Mouse (Mus musculus) liver, embryonic 12.5 days (tissue): ENCODE results near the gene Ptprm. TPM values are rescaled to one million over a fixed set of nuclear protein-coding genes. Genes with fewer than 3 reads are reported as not detected.

Source experiments
- ATAC-seq: fragments of 200-750 bp; cut with Nextera tagmentation; 2 replicates; pipeline ENCODE4 v1.8.0; 2017; ENCODE audit warnings: moderate number of reproducible peaks, mild to moderate bottlenecking, moderate library complexity
- H3K27ac ChIP-seq: fragments of 300-500 bp; sonication (generic); 2 replicates; pipeline ENCODE4 v1.5.1; 2016; ENCODE audit warnings: mild to moderate bottlenecking
- H3K27me3 ChIP-seq: fragments of 300-500 bp; sonication (generic); replicated peaks from 2 replicates; pipeline ENCODE4 v1.6.1; 2016; ENCODE audit warnings: mild to moderate bottlenecking, moderate library complexity
- H3K36me3 ChIP-seq: fragments of 300-500 bp; sonication (generic); 2 replicates; pipeline ENCODE4 v1.6.1; 2016; ENCODE audit warnings: mild to moderate bottlenecking, moderate library complexity
- H3K4me1 ChIP-seq: fragments of 300-500 bp; sonication (generic); 2 replicates; pipeline ENCODE4 v1.6.1; 2016
- H3K4me2 ChIP-seq: fragments of 300-500 bp; sonication (generic); 2 replicates; pipeline ENCODE4 v1.6.1; 2016; ENCODE audit warnings: mild to moderate bottlenecking, moderate library complexity
- H3K4me3 ChIP-seq: fragments of 300-500 bp; sonication (generic); 2 replicates; pipeline ENCODE4 v1.5.1; 2016; ENCODE audit warnings: mild to moderate bottlenecking, moderate library complexity
- H3K9ac ChIP-seq: fragments of 300-500 bp; sonication (generic); 2 replicates; pipeline ENCODE4 v1.6.1; 2016; ENCODE audit warnings: mild to moderate bottlenecking, moderate library complexity
- H3K9me3 ChIP-seq: fragments of 300-500 bp; sonication (generic); replicated peaks from 2 replicates; pipeline ENCODE4 v1.6.1; 2016; ENCODE audit warnings: mild to moderate bottlenecking, moderate library complexity
- WGBS: fragments of 180-500 bp; shearing (Covaris S2); methylation state at CpG from one replicate; pipeline ENCODE4 v1.1.7; 2016; ENCODE audit not compliant: insufficient replicate concordance; 5-methylcytosine and 5-hydroxymethylcytosine counted together
- polyA plus RNA-seq: library from polyadenylated mRNA; unstranded; fragments of >200 nt; fragmentation: Nextera tagmentation; extraction: Ambion mirVana; gene quantifications from 2 replicates; pipeline ENCODE4 v1.2.1, GENCODE M21; 2016

Gene Ptprm
- polyA plus RNA-seq, 1 experiment from 2014 or later, result 2.5 TPM

DNA sequence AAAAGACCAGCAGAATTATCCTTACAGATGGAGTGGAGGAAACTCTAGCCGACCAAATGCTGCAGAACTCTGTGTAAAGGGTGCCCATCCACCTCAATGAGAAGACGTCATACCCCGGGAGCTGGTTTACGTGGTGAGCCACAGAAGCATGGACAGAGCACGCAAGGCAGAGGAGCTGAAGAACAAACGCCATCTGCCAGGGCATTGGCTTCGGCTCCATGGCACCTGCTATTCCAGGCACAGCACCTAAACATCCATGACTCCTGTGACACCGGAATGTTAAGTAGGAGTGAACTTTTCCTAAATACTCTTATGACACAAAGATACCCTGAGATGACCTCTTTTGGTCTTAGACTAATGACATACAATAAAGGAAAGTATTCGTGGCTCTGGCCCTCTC lies 327.0 kb downstream of the Ptprm start:
- Histone ChIP-seq H3K4me3 (no peak overlapping the region), H3K9ac (no peak overlapping the region), H3K4me1 (no peaks in the 10 kb centered on the region), H3K4me2 (no peak overlapping the region), H3K27me3 (no peaks in the 10 kb centered on the region), H3K9me3 (no peaks in the 10 kb centered on the region), H3K36me3 (no peaks in the 10 kb centered on the region), H3K27ac (no peak overlapping the region)
- ATAC-seq, result no peak
- WGBS, result 75% methylated on average over 9 of the region's 9 CpGs

DNA sequence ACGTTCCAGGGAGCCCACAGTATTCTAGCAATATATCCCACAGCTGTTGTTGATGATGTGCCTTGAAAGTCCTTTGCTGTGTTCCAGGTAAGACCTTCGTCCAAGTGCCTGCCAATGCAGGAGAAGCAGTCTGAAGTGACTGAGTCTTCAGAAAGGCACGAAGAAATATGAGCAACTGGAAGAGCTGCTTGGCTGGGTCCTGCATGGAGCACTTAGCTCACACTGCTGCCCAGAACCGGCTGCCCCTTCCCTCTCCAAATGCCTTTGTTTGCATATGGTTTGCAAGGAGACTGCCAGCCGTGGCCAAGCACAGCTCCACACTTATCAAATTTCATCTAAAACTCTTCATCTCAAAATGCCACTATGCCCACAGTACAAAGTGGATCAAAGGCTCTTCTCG lies 337.8 kb downstream of the Ptprm start:
- Histone ChIP-seq H3K27me3 (no peaks in the 10 kb centered on the region), H3K36me3 (no peaks in the 10 kb centered on the region), H3K4me1 (no peaks in the 10 kb centered on the region), H3K9ac (no peak overlapping the region), H3K9me3 (no peaks in the 10 kb centered on the region), H3K4me3 (no peak overlapping the region), H3K4me2 (no peak overlapping the region), H3K27ac (no peak overlapping the region)
- 66% methylated on average over 6 of the region's 6 CpGs for WGBS
- ATAC-seq, result no peak

DNA sequence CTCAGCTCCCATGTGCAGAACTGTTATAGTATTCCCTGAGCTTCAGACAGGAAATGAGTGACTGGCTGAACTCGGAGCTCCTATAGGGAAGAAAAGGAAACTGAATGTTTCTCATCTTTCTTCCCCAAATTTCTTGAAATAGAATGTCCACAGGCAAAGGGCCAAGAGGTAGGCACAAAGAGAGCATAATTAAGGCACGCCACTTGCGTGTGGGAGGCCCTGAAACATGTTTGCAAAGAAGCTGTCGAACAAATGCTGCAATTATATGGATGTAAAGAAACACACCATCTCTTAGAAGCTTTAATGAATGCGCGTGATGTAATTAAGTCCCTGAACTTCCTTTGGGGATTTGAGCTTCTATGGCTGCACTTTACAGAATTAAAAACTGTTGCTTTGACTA lies 341.0 kb downstream of the Ptprm start:
- Histone ChIP-seq H3K36me3 (no peaks in the 10 kb centered on the region), H3K27me3 (no peaks in the 10 kb centered on the region), H3K9me3 (no peaks in the 10 kb centered on the region), H3K27ac (no peak overlapping the region), H3K4me3 (no peak overlapping the region), H3K9ac (no peak overlapping the region), H3K4me2 (no peak overlapping the region), H3K4me1 (no peaks in the 10 kb centered on the region)
- 74% methylated on average over 6 of the region's 6 CpGs for WGBS
- no peak for ATAC-seq

DNA sequence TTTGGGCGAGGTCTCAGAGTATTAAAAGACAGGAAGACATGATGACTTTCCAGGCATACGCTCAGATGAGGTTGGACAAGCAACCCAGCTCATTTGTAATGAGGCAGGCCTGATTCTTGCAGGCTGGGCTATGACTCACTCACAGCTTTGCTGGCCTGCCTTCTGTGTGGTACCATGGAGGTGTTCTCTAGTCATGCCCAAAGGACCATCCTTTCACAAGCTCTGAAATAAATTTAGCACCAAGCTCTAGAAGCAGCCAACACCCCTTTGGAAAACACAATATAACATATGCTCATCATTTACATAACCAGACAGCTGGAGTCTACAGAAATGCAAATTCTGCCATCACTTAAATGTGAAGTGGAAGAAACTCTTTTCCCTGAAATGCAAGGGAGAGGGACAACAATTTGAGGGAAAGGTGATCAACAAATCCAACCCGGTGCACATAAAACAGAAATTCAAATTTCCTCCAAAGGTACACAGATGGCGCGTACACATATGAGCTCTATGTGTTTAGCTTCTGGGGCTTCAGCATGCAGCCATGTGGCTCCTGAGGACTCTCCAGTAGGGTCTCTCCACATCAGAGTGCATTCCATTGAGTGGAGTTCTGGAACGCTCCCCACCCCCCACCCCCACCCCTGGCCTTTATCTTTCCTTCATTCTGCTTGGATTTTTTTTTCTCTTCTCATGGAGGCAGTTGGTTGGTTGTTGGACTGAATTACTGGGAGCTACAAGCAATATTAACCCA lies 342.2 kb downstream of the Ptprm start:
- 78% methylated on average over 6 of the region's 6 CpGs for WGBS
- H3K9me3 ChIP-seq, result no peaks in the 10 kb centered on the region
- H3K4me3 ChIP-seq, result no peak overlapping the region
- H3K4me1 ChIP-seq, result no peaks in the 10 kb centered on the region
- H3K9ac ChIP-seq, result no peak overlapping the region
- no peak overlapping the region for H3K27ac ChIP-seq
- no peak for ATAC-seq
- no peaks in the 10 kb centered on the region for H3K27me3 ChIP-seq
- H3K36me3 ChIP-seq, result no peaks in the 10 kb centered on the region
- H3K4me2 ChIP-seq, result no peak overlapping the region

DNA sequence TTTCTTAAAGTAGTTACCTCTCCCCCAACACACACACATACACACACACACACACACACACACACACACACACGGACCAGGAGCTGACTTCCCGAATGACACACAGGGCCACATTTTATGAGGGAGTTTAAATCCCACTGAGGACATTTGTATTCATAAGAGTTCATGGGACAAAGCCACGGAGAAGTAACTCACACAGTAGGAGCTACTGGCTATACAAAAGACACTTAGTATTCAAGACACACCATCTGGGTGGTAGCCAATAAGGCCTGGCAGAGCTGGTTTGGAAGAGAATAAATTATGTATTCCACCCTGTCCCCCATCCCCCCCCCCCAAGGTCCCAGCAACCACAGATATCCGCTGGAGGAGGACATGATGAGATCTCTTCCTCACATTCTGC lies 344.1 kb downstream of the Ptprm start:
- Histone ChIP-seq H3K4me3 (no peak overlapping the region), H3K4me1 (no peaks in the 10 kb centered on the region), H3K27me3 (no peaks in the 10 kb centered on the region), H3K9me3 (no peaks in the 10 kb centered on the region), H3K27ac (no peak overlapping the region), H3K4me2 (no peak overlapping the region), H3K9ac (no peak overlapping the region), H3K36me3 (no peaks in the 10 kb centered on the region)
- WGBS, result 72% methylated on average over 4 of the region's 4 CpGs
- no peak for ATAC-seq

DNA sequence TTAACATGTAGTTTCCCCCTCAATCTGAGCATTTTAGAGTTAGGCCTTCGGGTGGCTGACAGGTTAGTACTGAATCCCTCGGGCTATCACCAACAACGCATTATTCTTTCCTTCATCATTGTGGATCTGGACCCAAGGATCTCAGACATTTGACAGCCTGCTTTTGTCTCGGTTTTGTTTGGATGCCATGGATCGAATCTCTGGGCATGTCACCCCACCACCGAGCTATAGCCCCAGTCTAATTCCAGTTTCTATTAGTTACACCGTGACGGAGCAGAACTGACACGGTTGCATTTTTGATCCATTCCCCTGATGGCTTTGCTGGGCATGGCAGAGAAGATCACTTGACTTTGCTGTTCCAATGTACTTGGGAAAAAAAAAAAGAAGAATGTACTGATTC lies 346.1 kb downstream of the Ptprm start:
- no peak overlapping the region for H3K27ac ChIP-seq
- H3K4me1 ChIP-seq, result no peaks in the 10 kb centered on the region
- no peak overlapping the region for H3K4me2 ChIP-seq
- no peaks in the 10 kb centered on the region for H3K9me3 ChIP-seq
- H3K27me3 ChIP-seq, result no peaks in the 10 kb centered on the region
- H3K4me3 ChIP-seq, result no peak overlapping the region
- H3K9ac ChIP-seq, result no peak overlapping the region
- WGBS, result 77% methylated on average over 9 of the region's 9 CpGs
- no peak for ATAC-seq
- no peaks in the 10 kb centered on the region for H3K36me3 ChIP-seq

DNA sequence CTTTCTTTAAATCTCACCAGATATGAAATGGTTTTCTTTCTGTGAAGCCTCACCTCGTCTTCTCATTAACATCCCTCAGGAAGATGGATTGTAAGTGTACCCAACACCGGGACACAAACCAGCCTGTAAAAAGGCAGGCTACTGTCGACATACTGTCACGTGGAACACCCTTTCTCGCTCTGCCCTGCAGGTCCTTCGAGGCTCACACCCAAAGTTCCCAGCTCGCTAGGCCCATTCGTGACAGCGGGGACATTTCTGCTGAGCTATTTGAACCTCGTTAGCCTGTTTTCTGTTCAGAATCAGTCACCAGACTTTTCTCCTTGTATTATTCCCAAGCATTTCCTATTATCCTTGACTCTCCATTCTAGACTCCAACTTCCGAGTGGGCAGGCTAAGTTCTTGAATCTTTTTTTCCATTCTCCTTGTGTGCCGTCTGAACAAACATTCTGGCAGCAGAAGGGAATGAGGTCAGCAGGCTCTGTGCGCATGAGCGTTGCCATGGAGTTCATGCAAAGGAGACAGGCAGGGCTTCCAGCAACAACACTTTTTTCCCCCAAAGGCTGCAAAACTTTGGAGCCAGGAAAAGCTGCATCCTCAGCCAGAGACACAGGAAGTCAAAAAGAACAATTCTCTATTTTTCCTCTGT lies 347.4 kb downstream of the Ptprm start:
- no peak for ATAC-seq
- no peak overlapping the region for H3K4me2 ChIP-seq
- H3K9ac ChIP-seq, result no peak overlapping the region
- 75% methylated on average over 14 of the region's 14 CpGs for WGBS
- no peaks in the 10 kb centered on the region for H3K27me3 ChIP-seq
- H3K4me3 ChIP-seq, result no peak overlapping the region
- no peaks in the 10 kb centered on the region for H3K36me3 ChIP-seq
- no peak overlapping the region for H3K27ac ChIP-seq
- no peaks in the 10 kb centered on the region for H3K9me3 ChIP-seq
- H3K4me1 ChIP-seq, result no peaks in the 10 kb centered on the region

DNA sequence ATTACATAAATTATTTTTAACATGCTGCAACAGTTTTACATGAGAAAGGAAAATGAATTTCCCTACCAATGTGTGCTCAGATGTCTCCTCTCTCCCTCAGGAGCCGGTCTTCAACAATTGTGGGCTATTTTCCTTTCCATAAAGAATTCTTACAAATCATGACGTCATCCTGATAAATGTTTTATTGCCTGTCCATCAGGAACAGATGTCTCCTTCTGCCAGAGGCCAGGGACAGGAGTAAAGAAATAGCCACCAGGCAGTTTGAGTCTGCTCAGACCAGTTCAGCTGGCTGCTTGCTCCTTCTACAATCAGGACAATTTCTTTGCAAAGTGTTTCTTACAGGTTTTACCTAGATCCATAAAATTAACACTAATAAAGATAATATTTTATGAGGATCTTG lies 357.4 kb downstream of the Ptprm start:
- Histone ChIP-seq H3K4me3 (no peak overlapping the region), H3K27ac (no peak overlapping the region), H3K4me1 (no peaks in the 10 kb centered on the region), H3K36me3 (no peaks in the 10 kb centered on the region), H3K4me2 (no peak overlapping the region), H3K9me3 (peaks cover 5% of the 10 kb centered on the region; the same call in 1 of the 2 replicates), H3K9ac (no peak overlapping the region), H3K27me3 (no peaks in the 10 kb centered on the region)
- WGBS, result 71% methylated on average over 2 of the region's 2 CpGs
- ATAC-seq, result no peak

DNA sequence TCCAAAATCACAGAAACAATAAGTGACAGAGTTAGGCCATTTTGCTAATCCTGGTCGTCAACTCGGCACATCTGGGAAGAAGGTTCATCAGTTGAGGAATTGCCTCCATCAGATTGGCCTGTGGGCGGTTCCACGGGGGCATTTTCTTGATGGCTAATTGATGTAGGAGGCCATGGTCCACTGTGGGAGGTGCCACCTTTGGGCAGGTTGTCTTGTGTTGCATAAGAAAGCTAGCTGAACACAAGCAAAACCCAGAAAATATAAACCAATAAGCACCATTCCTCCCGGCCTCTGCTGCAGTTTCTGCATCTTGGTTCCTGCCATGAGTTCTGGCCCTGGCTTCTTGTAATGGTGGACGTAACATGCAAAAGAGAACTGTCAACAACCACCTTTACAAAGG lies 358.2 kb downstream of the Ptprm start:
- no peak overlapping the region for H3K4me2 ChIP-seq
- ATAC-seq, result no peak
- no peaks in the 10 kb centered on the region for H3K4me1 ChIP-seq
- H3K9ac ChIP-seq, result no peak overlapping the region
- no peaks in the 10 kb centered on the region for H3K36me3 ChIP-seq
- no peaks in the 10 kb centered on the region for H3K27me3 ChIP-seq
- H3K9me3 ChIP-seq, result peaks cover 5% of the 10 kb centered on the region; the same call in 1 of the 2 replicates
- H3K4me3 ChIP-seq, result no peak overlapping the region
- no peak overlapping the region for H3K27ac ChIP-seq
- WGBS, result 78% methylated on average over 6 of the region's 6 CpGs

DNA sequence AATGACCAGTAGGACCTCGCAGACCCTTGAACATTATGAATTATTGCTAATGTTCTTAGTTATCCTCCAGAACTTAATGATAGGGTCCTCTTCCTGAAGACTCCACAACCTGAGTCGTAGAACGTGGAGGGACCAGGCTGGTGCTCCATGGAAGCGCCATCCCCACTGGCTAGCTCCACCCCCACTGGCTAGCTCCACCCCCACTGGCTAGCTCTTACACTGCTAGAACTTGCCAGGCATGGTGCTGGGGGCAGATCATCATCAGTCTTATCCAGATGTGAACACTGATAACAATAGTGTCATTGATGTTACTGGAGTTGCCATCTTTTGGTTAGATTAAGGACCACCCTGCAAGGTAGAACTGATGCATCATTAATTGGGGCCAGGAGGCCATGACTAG lies 362.4 kb downstream of the Ptprm start:
- no peaks in the 10 kb centered on the region for H3K9me3 ChIP-seq
- no peak overlapping the region for H3K27ac ChIP-seq
- H3K9ac ChIP-seq, result no peak overlapping the region
- no peak for ATAC-seq
- no peaks in the 10 kb centered on the region for H3K27me3 ChIP-seq
- H3K4me2 ChIP-seq, result no peak overlapping the region
- H3K4me1 ChIP-seq, result no peaks in the 10 kb centered on the region
- WGBS, result 66% methylated on average over 4 of the region's 4 CpGs
- no peak overlapping the region for H3K4me3 ChIP-seq
- no peaks in the 10 kb centered on the region for H3K36me3 ChIP-seq

DNA sequence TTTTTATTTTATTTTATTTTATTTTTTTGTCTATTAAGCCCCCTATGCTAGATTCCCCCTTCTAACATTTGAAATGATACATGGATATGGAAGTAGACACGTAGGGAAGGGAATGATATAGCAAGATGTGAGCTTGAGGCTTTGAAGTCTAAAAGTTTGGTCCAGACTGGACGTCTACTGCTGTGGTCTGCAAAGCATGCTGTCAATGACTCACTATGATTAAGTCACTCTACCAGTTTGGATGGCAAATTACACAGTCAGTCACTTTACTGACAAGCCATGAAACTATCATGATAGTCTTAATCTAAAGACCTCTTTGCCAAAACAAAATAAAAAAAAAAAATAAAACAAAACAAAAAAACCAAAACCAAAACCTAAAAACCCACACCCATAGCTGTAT lies 363.5 kb downstream of the Ptprm start:
- Histone ChIP-seq H3K27me3 (no peaks in the 10 kb centered on the region), H3K36me3 (no peaks in the 10 kb centered on the region), H3K9ac (no peak overlapping the region), H3K9me3 (no peaks in the 10 kb centered on the region), H3K4me3 (no peak overlapping the region), H3K4me2 (no peak overlapping the region), H3K27ac (no peak overlapping the region), H3K4me1 (no peaks in the 10 kb centered on the region)
- WGBS, result 43% methylated on average over 2 of the region's 2 CpGs
- no peak for ATAC-seq

DNA sequence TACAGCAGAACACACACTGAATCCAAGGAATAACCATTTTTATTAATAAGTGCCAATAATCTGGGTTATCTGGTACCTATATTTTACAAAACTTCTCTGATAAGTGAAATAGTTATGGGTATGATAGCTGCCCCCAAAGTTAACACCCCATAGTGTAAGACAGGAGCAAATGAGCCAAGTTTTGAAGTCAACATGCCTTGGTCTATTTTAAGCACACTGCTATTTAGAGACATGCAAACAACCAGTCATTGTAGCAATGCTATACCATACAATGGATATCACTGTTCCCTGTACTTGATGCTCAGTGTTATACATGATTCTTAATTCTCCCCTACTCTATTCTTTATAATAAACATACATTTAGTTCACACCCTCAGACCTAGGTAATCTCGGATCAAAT lies 366.2 kb downstream of the Ptprm start:
- Histone ChIP-seq H3K27ac (no peak overlapping the region), H3K36me3 (no peaks in the 10 kb centered on the region), H3K4me2 (no peak overlapping the region), H3K4me1 (no peaks in the 10 kb centered on the region), H3K9ac (no peak overlapping the region), H3K4me3 (no peak overlapping the region), H3K27me3 (no peaks in the 10 kb centered on the region), H3K9me3 (no peaks in the 10 kb centered on the region)
- 66% methylated on average over 1 of the region's 1 CpGs for WGBS
- no peak for ATAC-seq

DNA sequence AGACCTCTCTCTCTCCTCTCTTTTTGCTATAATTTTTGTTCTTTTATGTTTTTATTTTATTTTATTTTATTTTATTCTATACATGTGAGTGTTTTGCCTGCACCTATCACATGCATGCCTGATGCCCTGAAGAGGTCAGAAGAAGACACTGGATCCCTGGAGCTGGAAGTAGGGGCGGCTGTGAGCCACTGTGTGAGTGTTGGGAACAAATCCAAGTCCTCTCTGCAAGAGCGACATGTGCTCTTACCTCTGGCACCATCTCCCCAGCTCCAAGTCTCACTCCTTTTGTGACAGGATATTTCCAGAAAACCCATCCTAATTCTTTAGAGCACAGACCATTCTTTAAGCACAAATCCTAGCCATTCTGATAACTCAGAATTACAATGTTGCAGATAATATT lies 372.6 kb downstream of the Ptprm start:
- no peaks in the 10 kb centered on the region for H3K27me3 ChIP-seq
- 66% methylated on average over 2 of the region's 2 CpGs for WGBS
- H3K27ac ChIP-seq, result no peak overlapping the region
- H3K4me1 ChIP-seq, result no peaks in the 10 kb centered on the region
- H3K4me3 ChIP-seq, result no peak overlapping the region
- H3K9me3 ChIP-seq, result no peaks in the 10 kb centered on the region
- H3K36me3 ChIP-seq, result no peaks in the 10 kb centered on the region
- H3K4me2 ChIP-seq, result no peak overlapping the region
- no peak overlapping the region for H3K9ac ChIP-seq
- ATAC-seq, result no peak
